Mouse (Mus musculus) kidney, adult 2 months (tissue): ENCODE data around the gene Adgrl4.

Experiments used
- CTCF ChIP-seq: fragments of 200-500 bp; conservative IDR thresholded peaks from 2 replicates; pipeline ENCODE4 v1.5.1; 2011; ENCODE audit warnings: low read depth, mild to moderate bottlenecking, control low read depth, low read length, moderate library complexity, mixed read lengths; ENCODE audit not compliant: insufficient read depth, insufficient read length
- POLR2A ChIP-seq: fragments of 200-500 bp; IDR thresholded peaks from one replicate; pipeline ENCODE4 v1.6.1; 2011; ENCODE audit warnings: low read depth, low read length, control low read depth

- TF ChIP-seq POLR2A (no peak), CTCF (no peak)
Observed at GRCm38 (mm10) chr3:151454985-151455701, 17.5 kb downstream of the Adgrl4 start.
